Mouse (Mus musculus): Measurements from ENCODE around the gene Zfp36l2. TPM values are rescaled to one million over a fixed set of nuclear protein-coding genes. Genes with fewer than 3 reads are reported as not detected.

Zfp36l2 gene
- polyA plus RNA-seq, 1 experiment from 2014 or later = 14.8 TPM

GRCm38 (mm10) chr17:84147183-84148108 lies 40.3 kb downstream of the Zfp36l2 start:
- Histone ChIP-seq H3K4me1 (peaks cover 67% of the 10 kb centered on the region), H3K4me2 (no peak overlapping the region), H3K36me3 (no peaks in the 10 kb centered on the region), H3K4me3 (no peak overlapping the region), H3K9me3 (no peaks in the 10 kb centered on the region), H3K27me3 (no peaks in the 10 kb centered on the region), H3K9ac (no peak overlapping the region), H3K27ac (0 out of 2 replicates have a peak overlapping the region, but pooled peaks have one; percentile 17)
- WGBS = 59% methylated on average over 11 of the region's 11 CpGs
- ATAC-seq (ENCODE audit: borderline replicate concordance, extremely low read depth, low FRiP score, low TSS enrichment) = no peak

- no peak for ATAC-seq (ENCODE audit: borderline replicate concordance, extremely low read depth, low FRiP score, low TSS enrichment)
- no peaks in the 10 kb centered on the region for H3K27me3 ChIP-seq
- H3K9ac ChIP-seq = no peak overlapping the region
- H3K4me3 ChIP-seq = no peak overlapping the region
- H3K4me2 ChIP-seq = no peak overlapping the region
- H3K9me3 ChIP-seq = no peaks in the 10 kb centered on the region
- 72% methylated on average over 7 of the region's 7 CpGs for WGBS
- no peaks in the 10 kb centered on the region for H3K36me3 ChIP-seq
- H3K4me1 ChIP-seq = peaks cover 67% of the 10 kb centered on the region
- peak overlapping the region; percentile 74 for H3K27ac ChIP-seq
Observed at GRCm38 (mm10) chr17:84146458-84147182, 41.1 kb downstream of the Zfp36l2 start.

- no peaks in the 10 kb centered on the region for H3K27me3 ChIP-seq
- H3K27ac ChIP-seq = peak overlapping the region; percentile 74
- peaks cover 73% of the 10 kb centered on the region for H3K4me1 ChIP-seq
- H3K36me3 ChIP-seq = no peaks in the 10 kb centered on the region
- no peak overlapping the region for H3K4me2 ChIP-seq
- WGBS = 20% methylated on average over 10 of the region's 10 CpGs
- no peak overlapping the region for H3K4me3 ChIP-seq
- no peak for ATAC-seq (ENCODE audit: borderline replicate concordance, extremely low read depth, low FRiP score, low TSS enrichment)
- no peaks in the 10 kb centered on the region for H3K9me3 ChIP-seq
- H3K9ac ChIP-seq = no peak overlapping the region
Observed at GRCm38 (mm10) chr17:84145826-84146287, 41.9 kb downstream of the Zfp36l2 start.

GRCm38 (mm10) chr17:84144762-84145599 lies 42.8 kb downstream of the Zfp36l2 start:
- no peak overlapping the region for H3K4me3 ChIP-seq
- no peak overlapping the region for H3K9ac ChIP-seq
- H3K36me3 ChIP-seq = no peaks in the 10 kb centered on the region
- peak overlapping the region; percentile 74 for H3K27ac ChIP-seq
- WGBS = 77% methylated on average over 5 of the region's 5 CpGs
- H3K27me3 ChIP-seq = no peaks in the 10 kb centered on the region
- no peak overlapping the region for H3K4me2 ChIP-seq
- H3K4me1 ChIP-seq = peaks cover 82% of the 10 kb centered on the region
- ATAC-seq (ENCODE audit: borderline replicate concordance, extremely low read depth, low FRiP score, low TSS enrichment) = no peak
- H3K9me3 ChIP-seq = no peaks in the 10 kb centered on the region

GRCm38 (mm10) chr17:84144130-84144529 lies 43.6 kb downstream of the Zfp36l2 start:
- H3K27me3 ChIP-seq = no peaks in the 10 kb centered on the region
- 82% methylated on average over 3 of the region's 3 CpGs for WGBS
- no peak for ATAC-seq (ENCODE audit: borderline replicate concordance, extremely low read depth, low FRiP score, low TSS enrichment)
- no peak overlapping the region for H3K9ac ChIP-seq
- H3K36me3 ChIP-seq = no peaks in the 10 kb centered on the region
- peaks cover 74% of the 10 kb centered on the region for H3K4me1 ChIP-seq
- no peak overlapping the region for H3K4me2 ChIP-seq
- no peak overlapping the region for H3K4me3 ChIP-seq
- no peaks in the 10 kb centered on the region for H3K9me3 ChIP-seq
- no peak overlapping the region for H3K27ac ChIP-seq

GRCm38 (mm10) chr17:84143219-84143844 lies 44.4 kb downstream of the Zfp36l2 start:
- peak overlapping the region; percentile 85; the same call in 1 of the 2 replicates for H3K27ac ChIP-seq
- H3K9ac ChIP-seq = no peak overlapping the region
- H3K36me3 ChIP-seq = no peaks in the 10 kb centered on the region
- H3K4me1 ChIP-seq = peaks cover 66% of the 10 kb centered on the region
- ATAC-seq (ENCODE audit: borderline replicate concordance, extremely low read depth, low FRiP score, low TSS enrichment) = no peak
- H3K9me3 ChIP-seq = no peaks in the 10 kb centered on the region
- 34% methylated on average over 12 of the region's 12 CpGs for WGBS
- H3K4me2 ChIP-seq = no peak overlapping the region
- no peaks in the 10 kb centered on the region for H3K27me3 ChIP-seq
- H3K4me3 ChIP-seq = no peak overlapping the region

GRCm38 (mm10) chr17:84141691-84142090 lies 46.1 kb downstream of the Zfp36l2 start:
- H3K4me1 ChIP-seq = peaks cover 68% of the 10 kb centered on the region
- no peak overlapping the region for H3K4me3 ChIP-seq
- H3K36me3 ChIP-seq = no peaks in the 10 kb centered on the region
- peak; percentile 56 for ATAC-seq (ENCODE audit: borderline replicate concordance, extremely low read depth, low FRiP score, low TSS enrichment)
- peak overlapping the region; percentile 85 for H3K27ac ChIP-seq
- no peaks in the 10 kb centered on the region for H3K9me3 ChIP-seq
- H3K4me2 ChIP-seq = 0 out of 2 replicates have a peak overlapping the region, but pooled peaks have one; percentile 6
- 62% methylated on average over 6 of the region's 6 CpGs for WGBS
- H3K27me3 ChIP-seq = no peaks in the 10 kb centered on the region
- no peak overlapping the region for H3K9ac ChIP-seq

- Histone ChIP-seq H3K4me3 (no peak overlapping the region), H3K36me3 (no peaks in the 10 kb centered on the region), H3K27ac (peak overlapping the region; percentile 85), H3K4me2 (0 out of 2 replicates have a peak overlapping the region, but pooled peaks have one; percentile 6), H3K9me3 (no peaks in the 10 kb centered on the region), H3K9ac (no peak overlapping the region), H3K4me1 (peaks cover 63% of the 10 kb centered on the region), H3K27me3 (no peaks in the 10 kb centered on the region)
- ATAC-seq (ENCODE audit: borderline replicate concordance, extremely low read depth, low FRiP score, low TSS enrichment) = peak; percentile 54
- 31% methylated on average over 10 of the region's 10 CpGs for WGBS
Observed at GRCm38 (mm10) chr17:84140822-84141507, 46.8 kb downstream of the Zfp36l2 start.

GRCm38 (mm10) chr17:84137393-84138171 lies 50.2 kb downstream of the Zfp36l2 start:
- Histone ChIP-seq H3K27me3 (no peaks in the 10 kb centered on the region), H3K9me3 (no peaks in the 10 kb centered on the region), H3K27ac (peak overlapping the region; percentile 19; the same call in 1 of the 2 replicates), H3K4me1 (peaks cover 41% of the 10 kb centered on the region), H3K36me3 (no peaks in the 10 kb centered on the region), H3K4me3 (no peak overlapping the region), H3K9ac (no peak overlapping the region), H3K4me2 (no peak overlapping the region)
- ATAC-seq (ENCODE audit: borderline replicate concordance, extremely low read depth, low FRiP score, low TSS enrichment) = no peak
- 68% methylated on average over 11 of the region's 11 CpGs for WGBS
